Mouse (Mus musculus): Measurements from ENCODE around the gene Fam129a. TPM values are rescaled to one million over a fixed set of nuclear protein-coding genes. Genes with fewer than 3 reads are reported as not detected.

Gene Fam129a
- polyA plus RNA-seq, 1 experiment from 2014 or later: 4.6 TPM

GRCm38 (mm10) chr1:151719911-151720310 is 148.9 kb downstream of the Fam129a start:
- Histone ChIP-seq H3K9me3 (ENCODE audit: low read depth, low read length) (no peaks in the 10 kb centered on the region), H3K4me1 (ENCODE audit: insufficient read depth) (peaks cover 10% of the 10 kb centered on the region), H3K36me3 (ENCODE audit: insufficient read depth) (no peaks in the 10 kb centered on the region), H3K9ac (no peak overlapping the region), H3K27ac (ENCODE audit: low read depth) (no peak overlapping the region), H3K27me3 (ENCODE audit: insufficient read depth, low read length) (no peaks in the 10 kb centered on the region), H3K4me2 (no peak overlapping the region), H3K4me3 (ENCODE audit: low read depth, low read length) (no peak overlapping the region)
- TF ChIP-seq CTCF (IDR thresholded peaks at IDR 0.05; ENCODE audit: low read depth): no peak
- 60% methylated on average over 5 of the region's 5 CpGs for WGBS
- no peak for ATAC-seq (ENCODE audit: insufficient read depth)
- peak; percentile 27 for DNase-seq

GRCm38 (mm10) chr1:151720566-151720965 is 149.6 kb downstream of the Fam129a start:
- no peak overlapping the region for H3K4me3 ChIP-seq (ENCODE audit: low read depth, low read length)
- H3K36me3 ChIP-seq (ENCODE audit: insufficient read depth): no peaks in the 10 kb centered on the region
- H3K4me1 ChIP-seq (ENCODE audit: insufficient read depth): peaks cover 10% of the 10 kb centered on the region
- H3K4me2 ChIP-seq: no peak overlapping the region
- WGBS: 60% methylated on average over 2 of the region's 2 CpGs
- TF ChIP-seq CTCF (IDR thresholded peaks at IDR 0.05; ENCODE audit: low read depth): no peak
- no peak overlapping the region for H3K9ac ChIP-seq
- no peaks in the 10 kb centered on the region for H3K9me3 ChIP-seq (ENCODE audit: low read depth, low read length)
- no peaks in the 10 kb centered on the region for H3K27me3 ChIP-seq (ENCODE audit: insufficient read depth, low read length)
- peak; percentile 42 for DNase-seq
- no peak overlapping the region; the same call in 1 of the 2 replicates for H3K27ac ChIP-seq (ENCODE audit: low read depth)
- ATAC-seq (ENCODE audit: insufficient read depth): 0 out of 2 replicates have a peak, but pooled peaks have one; percentile 4

GRCm38 (mm10) chr1:151721357-151721983 is 150.5 kb downstream of the Fam129a start:
- Histone ChIP-seq H3K9me3 (ENCODE audit: low read depth, low read length) (no peaks in the 10 kb centered on the region), H3K27me3 (ENCODE audit: insufficient read depth, low read length) (no peaks in the 10 kb centered on the region), H3K4me1 (ENCODE audit: insufficient read depth) (peaks cover 10% of the 10 kb centered on the region), H3K4me2 (no peak overlapping the region), H3K4me3 (ENCODE audit: low read depth, low read length) (no peak overlapping the region), H3K27ac (ENCODE audit: low read depth) (no peak overlapping the region), H3K9ac (no peak overlapping the region), H3K36me3 (ENCODE audit: insufficient read depth) (no peaks in the 10 kb centered on the region)
- ATAC-seq (ENCODE audit: insufficient read depth) (peak; percentile 33; the same call in 1 of the 2 replicates), DNase-seq (peak; percentile 54)
- no peak for TF ChIP-seq CTCF (IDR thresholded peaks at IDR 0.05; ENCODE audit: low read depth)
- WGBS: 38% methylated on average over 10 of the region's 10 CpGs

GRCm38 (mm10) chr1:151723771-151724170 is 152.8 kb downstream of the Fam129a start:
- H3K9me3 ChIP-seq (ENCODE audit: low read depth, low read length): no peaks in the 10 kb centered on the region
- TF ChIP-seq CTCF (IDR thresholded peaks at IDR 0.05; ENCODE audit: low read depth): no peak
- H3K36me3 ChIP-seq (ENCODE audit: insufficient read depth): no peaks in the 10 kb centered on the region
- no peaks in the 10 kb centered on the region for H3K27me3 ChIP-seq (ENCODE audit: insufficient read depth, low read length)
- 69% methylated on average over 4 of the region's 4 CpGs for WGBS
- DNase-seq (no peak), ATAC-seq (ENCODE audit: insufficient read depth) (no peak)
- H3K4me1 ChIP-seq (ENCODE audit: insufficient read depth): peaks cover 10% of the 10 kb centered on the region
- no peak overlapping the region for H3K9ac ChIP-seq
- no peak overlapping the region for H3K4me3 ChIP-seq (ENCODE audit: low read depth, low read length)
- no peak overlapping the region for H3K4me2 ChIP-seq
- no peak overlapping the region for H3K27ac ChIP-seq (ENCODE audit: low read depth)

- Histone ChIP-seq H3K9me3 (ENCODE audit: low read depth, low read length) (no peaks in the 10 kb centered on the region), H3K4me2 (no peak overlapping the region), H3K36me3 (ENCODE audit: insufficient read depth) (no peaks in the 10 kb centered on the region), H3K4me3 (ENCODE audit: low read depth, low read length) (no peak overlapping the region), H3K9ac (no peak overlapping the region), H3K27me3 (ENCODE audit: insufficient read depth, low read length) (no peaks in the 10 kb centered on the region), H3K4me1 (ENCODE audit: insufficient read depth) (peaks cover 2% of the 10 kb centered on the region; the same call in 1 of the 2 replicates), H3K27ac (ENCODE audit: low read depth) (no peak overlapping the region)
- DNase-seq (no peak), ATAC-seq (ENCODE audit: insufficient read depth) (no peak)
- WGBS: 62% methylated on average over 2 of the region's 2 CpGs
- no peak for TF ChIP-seq CTCF (IDR thresholded peaks at IDR 0.05; ENCODE audit: low read depth)
Measured at GRCm38 (mm10) chr1:151725590-151725989, 154.6 kb downstream of the Fam129a start.

GRCm38 (mm10) chr1:151726358-151726757 is 155.4 kb downstream of the Fam129a start:
- H3K4me1 ChIP-seq (ENCODE audit: insufficient read depth): no peaks in the 10 kb centered on the region
- no peaks in the 10 kb centered on the region for H3K36me3 ChIP-seq (ENCODE audit: insufficient read depth)
- H3K9ac ChIP-seq: no peak overlapping the region
- no peak overlapping the region for H3K4me2 ChIP-seq
- H3K27ac ChIP-seq (ENCODE audit: low read depth): no peak overlapping the region
- no peak for TF ChIP-seq CTCF (IDR thresholded peaks at IDR 0.05; ENCODE audit: low read depth)
- H3K9me3 ChIP-seq (ENCODE audit: low read depth, low read length): no peaks in the 10 kb centered on the region
- no peaks in the 10 kb centered on the region for H3K27me3 ChIP-seq (ENCODE audit: insufficient read depth, low read length)
- no peak overlapping the region for H3K4me3 ChIP-seq (ENCODE audit: low read depth, low read length)
- WGBS: 83% methylated on average over 6 of the region's 6 CpGs
- no peak for DNase-seq
- no peak for ATAC-seq (ENCODE audit: insufficient read depth)

- WGBS: 26% methylated on average over 4 of the region's 4 CpGs
- Histone ChIP-seq H3K27me3 (ENCODE audit: insufficient read depth, low read length) (no peaks in the 10 kb centered on the region), H3K36me3 (ENCODE audit: insufficient read depth) (no peaks in the 10 kb centered on the region), H3K27ac (ENCODE audit: low read depth) (no peak overlapping the region), H3K4me2 (no peak overlapping the region), H3K9ac (no peak overlapping the region), H3K9me3 (ENCODE audit: low read depth, low read length) (no peaks in the 10 kb centered on the region), H3K4me1 (ENCODE audit: insufficient read depth) (no peaks in the 10 kb centered on the region), H3K4me3 (ENCODE audit: low read depth, low read length) (no peak overlapping the region)
- ATAC-seq (ENCODE audit: insufficient read depth) (no peak), DNase-seq (no peak)
- no peak for TF ChIP-seq CTCF (IDR thresholded peaks at IDR 0.05; ENCODE audit: low read depth)
Measured at GRCm38 (mm10) chr1:151728141-151728540, 157.2 kb downstream of the Fam129a start.
